Mouse (Mus musculus) erythroblast, embryonic 14.5 days (primary cell): ENCODE measurements around the gene Lamtor2. TPM values are rescaled to one million over a fixed set of nuclear protein-coding genes. Genes with fewer than 3 reads are reported as not detected.

Experiments used
- H3K27me3 ChIP-seq: 2 replicates; pipeline ENCODE4 v1.6.1; 2012; ENCODE audit warnings: inconsistent platforms; ENCODE audit not compliant: control insufficient read depth
- H3K36me3 ChIP-seq: 2 replicates; pipeline ENCODE4 v1.6.1; 2012; ENCODE audit warnings: mild to moderate bottlenecking, inconsistent platforms; ENCODE audit not compliant: control insufficient read depth
- H3K4me1 ChIP-seq: 2 replicates; pipeline ENCODE4 v1.6.1; 2012; ENCODE audit warnings: inconsistent platforms; ENCODE audit not compliant: control insufficient read depth
- H3K4me3 ChIP-seq: replicated peaks from 2 replicates; pipeline ENCODE3; 2012; ENCODE audit warnings: moderate library complexity, mild to moderate bottlenecking, inconsistent platforms
- H3K9me3 ChIP-seq: 2 replicates; pipeline ENCODE4 v1.6.1; 2012; ENCODE audit warnings: low read length, inconsistent platforms, mixed read lengths; ENCODE audit not compliant: control insufficient read depth
- GATA1 ChIP-seq: IDR thresholded peaks from 2 replicates; pipeline ENCODE4 v1.6.1; 2012; ENCODE audit warnings: low read length, inconsistent platforms, mixed read lengths
- TAL1 ChIP-seq: IDR thresholded peaks from 3 replicates; pipeline ENCODE4 v1.6.1; 2012; ENCODE audit warnings: low read length, inconsistent platforms, mixed read lengths
- polyA plus RNA-seq: library from polyadenylated mRNA; stranded (reverse); fragments of >175 nt; gene quantifications from 2 replicates; pipeline ENCODE4 v1.2.3, GENCODE M21; 2012

Gene Lamtor2
- polyA plus RNA-seq, 1 experiment: 7.4 TPM

- Histone ChIP-seq H3K36me3 (peaks cover 9% of the 10 kb centered on the region), H3K9me3 (no peaks in the 10 kb centered on the region), H3K4me3 (no peak overlapping the region), H3K27me3 (no peaks in the 10 kb centered on the region), H3K4me1 (peaks cover 32% of the 10 kb centered on the region)
- no peak for TF ChIP-seq TAL1
- no peak for TF ChIP-seq GATA1
Measured at GRCm38 (mm10) chr3:88546674-88547418, 6.0 kb downstream of the Lamtor2 start.

- Histone ChIP-seq H3K9me3 (no peaks in the 10 kb centered on the region), H3K27me3 (no peaks in the 10 kb centered on the region), H3K36me3 (peaks cover 3% of the 10 kb centered on the region; the same call in 1 of the 2 replicates), H3K4me3 (no peak overlapping the region), H3K4me1 (peaks cover 21% of the 10 kb centered on the region)
- TF ChIP-seq GATA1 (no peak), TAL1 (no peak)
Measured at GRCm38 (mm10) chr3:88544955-88545591, 7.8 kb downstream of the Lamtor2 start.

- Histone ChIP-seq H3K36me3 (peaks cover 3% of the 10 kb centered on the region; the same call in 1 of the 2 replicates), H3K4me1 (peaks cover 18% of the 10 kb centered on the region), H3K27me3 (no peaks in the 10 kb centered on the region), H3K4me3 (no peak overlapping the region), H3K9me3 (no peaks in the 10 kb centered on the region)
- TF ChIP-seq GATA1 (no peak), TAL1 (no peak)
Measured at GRCm38 (mm10) chr3:88544514-88544913, 8.4 kb downstream of the Lamtor2 start.

- Histone ChIP-seq H3K36me3 (peaks cover 3% of the 10 kb centered on the region; the same call in 1 of the 2 replicates), H3K9me3 (no peaks in the 10 kb centered on the region), H3K4me1 (peaks cover 18% of the 10 kb centered on the region), H3K27me3 (no peaks in the 10 kb centered on the region), H3K4me3 (no peak overlapping the region)
- TF ChIP-seq TAL1: no peak
- TF ChIP-seq GATA1: no peak
Measured at GRCm38 (mm10) chr3:88543651-88544410, 9.0 kb downstream of the Lamtor2 start.

- no peaks in the 10 kb centered on the region for H3K9me3 ChIP-seq
- no peaks in the 10 kb centered on the region for H3K27me3 ChIP-seq
- TF ChIP-seq TAL1 (no peak), GATA1 (no peak)
- no peaks in the 10 kb centered on the region for H3K36me3 ChIP-seq
- H3K4me3 ChIP-seq: no peak overlapping the region
- H3K4me1 ChIP-seq: peaks cover 16% of the 10 kb centered on the region
Measured at GRCm38 (mm10) chr3:88543174-88543573, 9.7 kb downstream of the Lamtor2 start.

- H3K9me3 ChIP-seq: no peaks in the 10 kb centered on the region
- TF ChIP-seq GATA1: no peak
- no peak for TF ChIP-seq TAL1
- H3K4me1 ChIP-seq: peaks cover 16% of the 10 kb centered on the region
- H3K27me3 ChIP-seq: no peaks in the 10 kb centered on the region
- no peaks in the 10 kb centered on the region for H3K36me3 ChIP-seq
- H3K4me3 ChIP-seq: no peak overlapping the region
Measured at GRCm38 (mm10) chr3:88542486-88542885, 10.4 kb downstream of the Lamtor2 start.

- H3K36me3 ChIP-seq: no peaks in the 10 kb centered on the region
- H3K4me1 ChIP-seq: peaks cover 17% of the 10 kb centered on the region
- TF ChIP-seq GATA1 (no peak), TAL1 (no peak)
- no peaks in the 10 kb centered on the region for H3K27me3 ChIP-seq
- no peaks in the 10 kb centered on the region for H3K9me3 ChIP-seq
- no peak overlapping the region for H3K4me3 ChIP-seq
Measured at GRCm38 (mm10) chr3:88541622-88542401, 11.1 kb downstream of the Lamtor2 start.

GRCm38 (mm10) chr3:88540085-88540484, 12.8 kb downstream of the Lamtor2 start:
- Histone ChIP-seq H3K36me3 (no peaks in the 10 kb centered on the region), H3K4me3 (no peak overlapping the region), H3K4me1 (peaks cover 27% of the 10 kb centered on the region), H3K9me3 (no peaks in the 10 kb centered on the region), H3K27me3 (peaks cover under 1% of the 10 kb centered on the region; the same call in 1 of the 2 replicates)
- no peak for TF ChIP-seq GATA1

- Histone ChIP-seq H3K27me3 (peaks cover 2% of the 10 kb centered on the region; the same call in 1 of the 2 replicates), H3K36me3 (no peaks in the 10 kb centered on the region), H3K4me3 (no peak overlapping the region), H3K9me3 (no peaks in the 10 kb centered on the region), H3K4me1 (peaks cover 24% of the 10 kb centered on the region)
- no peak for TF ChIP-seq TAL1
- TF ChIP-seq GATA1: no peak
Measured at GRCm38 (mm10) chr3:88539397-88539796, 13.5 kb downstream of the Lamtor2 start.
